Mouse (Mus musculus): ENCODE measurements around the gene Bmper. TPM values are rescaled to one million over a fixed set of nuclear protein-coding genes. Genes with fewer than 3 reads are reported as not detected.

Bmper gene
- total and polyA plus RNA-seq, 3 experiments = 0.11 TPM; not detected in 2

GRCm38 (mm10) chr9:23223549-23224077 lies 737 bp downstream of the Bmper start:
- TF ChIP-seq GATA1 (IDR thresholded peaks at IDR 0.05; ENCODE audit: borderline replicate concordance, low read length) (no peak), POLR2AphosphoS5 (IDR thresholded peaks at IDR 0.05; ENCODE audit: insufficient replicate concordance, low read depth, low read length) (no peak), GATA2 (IDR thresholded peaks at IDR 0.05; ENCODE audit: borderline replicate concordance, low read depth, low read length) (no peak), TAL1 (conservative IDR thresholded peaks at IDR 0.05; ENCODE audit: low read depth, low read length) (no peak), CTCF (IDR thresholded peaks at IDR 0.05; ENCODE audit: low read depth, low read length) (no peak)
- H3K4me3 ChIP-seq (ENCODE audit: low read depth, low read length) = no peak overlapping the region
- ATAC-seq (ENCODE audit: extremely low read depth, insufficient number of reproducible peaks, low FRiP score, poor library complexity, severe bottlenecking) (no peak), DNase-seq (ENCODE audit: low spot score) (no peak)
- peaks cover 13% of the 10 kb centered on the region; the same call in 1 of the 2 replicates for H3K27me3 ChIP-seq (ENCODE audit: insufficient read depth, low read length)
- H3K36me3 ChIP-seq (replicated peaks) = no peaks in the 10 kb centered on the region
- H3K9me3 ChIP-seq (replicated peaks) = peaks cover 11% of the 10 kb centered on the region
- no peaks in the 10 kb centered on the region for H3K4me1 ChIP-seq (ENCODE audit: insufficient read depth, low read depth, low read length)

- Histone ChIP-seq H3K9me3 (replicated peaks) (no peaks in the 10 kb centered on the region), H3K27me3 (ENCODE audit: insufficient read depth, low read length) (peaks cover 9% of the 10 kb centered on the region; the same call in 1 of the 2 replicates)
- TF ChIP-seq GATA2 (IDR thresholded peaks at IDR 0.05; ENCODE audit: borderline replicate concordance, low read depth, low read length) (no peak), TAL1 (conservative IDR thresholded peaks at IDR 0.05; ENCODE audit: low read depth, low read length) (no peak), CTCF (IDR thresholded peaks at IDR 0.05; ENCODE audit: low read depth, low read length) (no peak), POLR2AphosphoS5 (IDR thresholded peaks at IDR 0.05; ENCODE audit: insufficient replicate concordance, low read depth, low read length) (no peak)
These were observed 10.7 kb downstream of the Bmper start for GRCm38 (mm10) chr9:23233464-23234121.

GRCm38 (mm10) chr9:23235368-23236002 lies 12.6 kb downstream of the Bmper start:
- no peaks in the 10 kb centered on the region for H3K4me1 ChIP-seq (ENCODE audit: insufficient read depth, low read depth, low read length)
- ATAC-seq (ENCODE audit: extremely low read depth, insufficient number of reproducible peaks, low FRiP score, poor library complexity, severe bottlenecking) = no peak
- H3K36me3 ChIP-seq (replicated peaks) = no peaks in the 10 kb centered on the region
- no peak for DNase-seq (ENCODE audit: low spot score)
- H3K4me3 ChIP-seq (ENCODE audit: low read depth, low read length) = no peak overlapping the region
- H3K27me3 ChIP-seq (ENCODE audit: insufficient read depth, low read length) = peaks cover 9% of the 10 kb centered on the region; the same call in 1 of the 2 replicates
- TF ChIP-seq GATA1 (IDR thresholded peaks at IDR 0.05; ENCODE audit: borderline replicate concordance, low read length) = no peak
- no peak for TF ChIP-seq CTCF (IDR thresholded peaks at IDR 0.05; ENCODE audit: low read depth, low read length)
- TF ChIP-seq TAL1 (conservative IDR thresholded peaks at IDR 0.05; ENCODE audit: low read depth, low read length) = no peak
- TF ChIP-seq POLR2AphosphoS5 (IDR thresholded peaks at IDR 0.05; ENCODE audit: insufficient replicate concordance, low read depth, low read length) = no peak
- TF ChIP-seq GATA2 (IDR thresholded peaks at IDR 0.05; ENCODE audit: borderline replicate concordance, low read depth, low read length) = no peak
- H3K9me3 ChIP-seq (replicated peaks) = no peaks in the 10 kb centered on the region

More at GRCm38 (mm10) chr9:23233464-23234121, 10.7 kb downstream of the Bmper start:
- DNase-seq (ENCODE audit: low spot score) (no peak), ATAC-seq (ENCODE audit: extremely low read depth, insufficient number of reproducible peaks, low FRiP score, poor library complexity, severe bottlenecking) (no peak)
- no peaks in the 10 kb centered on the region for H3K36me3 ChIP-seq (replicated peaks)
- no peaks in the 10 kb centered on the region for H3K4me1 ChIP-seq (ENCODE audit: insufficient read depth, low read depth, low read length)
- no peak overlapping the region for H3K4me3 ChIP-seq (ENCODE audit: low read depth, low read length)

- Histone ChIP-seq H3K4me1 (ENCODE audit: insufficient read depth, low read depth, low read length) (no peaks in the 10 kb centered on the region), H3K4me3 (ENCODE audit: low read depth, low read length) (no peak overlapping the region)
These were observed 13.9 kb downstream of the Bmper start for GRCm38 (mm10) chr9:23236635-23237279.

GRCm38 (mm10) chr9:23239011-23239410 lies 16.1 kb downstream of the Bmper start:
- Histone ChIP-seq H3K27me3 (ENCODE audit: insufficient read depth, low read length) (peaks cover 13% of the 10 kb centered on the region; the same call in 1 of the 2 replicates), H3K4me3 (ENCODE audit: low read depth, low read length) (no peak overlapping the region), H3K36me3 (replicated peaks) (no peaks in the 10 kb centered on the region), H3K9me3 (replicated peaks) (no peaks in the 10 kb centered on the region), H3K4me1 (ENCODE audit: insufficient read depth, low read depth, low read length) (no peaks in the 10 kb centered on the region)
- TF ChIP-seq GATA1 (IDR thresholded peaks at IDR 0.05; ENCODE audit: borderline replicate concordance, low read length) (no peak), GATA2 (IDR thresholded peaks at IDR 0.05; ENCODE audit: borderline replicate concordance, low read depth, low read length) (no peak), POLR2AphosphoS5 (IDR thresholded peaks at IDR 0.05; ENCODE audit: insufficient replicate concordance, low read depth, low read length) (no peak), TAL1 (conservative IDR thresholded peaks at IDR 0.05; ENCODE audit: low read depth, low read length) (no peak), CTCF (IDR thresholded peaks at IDR 0.05; ENCODE audit: low read depth, low read length) (no peak)
- DNase-seq (ENCODE audit: low spot score) (no peak), ATAC-seq (ENCODE audit: extremely low read depth, insufficient number of reproducible peaks, low FRiP score, poor library complexity, severe bottlenecking) (no peak)

More at GRCm38 (mm10) chr9:23236635-23237279, 13.9 kb downstream of the Bmper start:
- TF ChIP-seq TAL1 (conservative IDR thresholded peaks at IDR 0.05; ENCODE audit: low read depth, low read length) (no peak), GATA1 (IDR thresholded peaks at IDR 0.05; ENCODE audit: borderline replicate concordance, low read length) (no peak), POLR2AphosphoS5 (IDR thresholded peaks at IDR 0.05; ENCODE audit: insufficient replicate concordance, low read depth, low read length) (no peak), GATA2 (IDR thresholded peaks at IDR 0.05; ENCODE audit: borderline replicate concordance, low read depth, low read length) (no peak), CTCF (IDR thresholded peaks at IDR 0.05; ENCODE audit: low read depth, low read length) (no peak)
- no peaks in the 10 kb centered on the region for H3K36me3 ChIP-seq (replicated peaks)
- ATAC-seq (ENCODE audit: extremely low read depth, insufficient number of reproducible peaks, low FRiP score, poor library complexity, severe bottlenecking) (no peak), DNase-seq (ENCODE audit: low spot score) (no peak)
- H3K27me3 ChIP-seq (ENCODE audit: insufficient read depth, low read length) = peaks cover 9% of the 10 kb centered on the region; the same call in 1 of the 2 replicates
- no peaks in the 10 kb centered on the region for H3K9me3 ChIP-seq (replicated peaks)

GRCm38 (mm10) chr9:23242911-23243310 lies 20.0 kb downstream of the Bmper start:
- no peaks in the 10 kb centered on the region for H3K9me3 ChIP-seq (replicated peaks)
- H3K4me3 ChIP-seq (ENCODE audit: low read depth, low read length) = no peak overlapping the region
- DNase-seq (ENCODE audit: low spot score) = no peak
- peaks cover 20% of the 10 kb centered on the region for H3K27me3 ChIP-seq (ENCODE audit: insufficient read depth, low read length)
- H3K36me3 ChIP-seq (replicated peaks) = no peaks in the 10 kb centered on the region
- no peak for TF ChIP-seq CTCF (IDR thresholded peaks at IDR 0.05; ENCODE audit: low read depth, low read length)
- TF ChIP-seq TAL1 (conservative IDR thresholded peaks at IDR 0.05; ENCODE audit: low read depth, low read length) = no peak
- TF ChIP-seq GATA1 (IDR thresholded peaks at IDR 0.05; ENCODE audit: borderline replicate concordance, low read length) = no peak
- no peak for TF ChIP-seq GATA2 (IDR thresholded peaks at IDR 0.05; ENCODE audit: borderline replicate concordance, low read depth, low read length)
- no peak for ATAC-seq (ENCODE audit: extremely low read depth, insufficient number of reproducible peaks, low FRiP score, poor library complexity, severe bottlenecking)
- H3K4me1 ChIP-seq (ENCODE audit: insufficient read depth, low read depth, low read length) = no peaks in the 10 kb centered on the region
